Mouse (Mus musculus): ENCODE data around the gene Slc25a47.
"Not testable (repeated sequence)": the region's sequence is repeated elsewhere in the genome, so short reads cannot be mapped to it uniquely, and the experiment has no call there.

Slc25a47 gene

DNA sequence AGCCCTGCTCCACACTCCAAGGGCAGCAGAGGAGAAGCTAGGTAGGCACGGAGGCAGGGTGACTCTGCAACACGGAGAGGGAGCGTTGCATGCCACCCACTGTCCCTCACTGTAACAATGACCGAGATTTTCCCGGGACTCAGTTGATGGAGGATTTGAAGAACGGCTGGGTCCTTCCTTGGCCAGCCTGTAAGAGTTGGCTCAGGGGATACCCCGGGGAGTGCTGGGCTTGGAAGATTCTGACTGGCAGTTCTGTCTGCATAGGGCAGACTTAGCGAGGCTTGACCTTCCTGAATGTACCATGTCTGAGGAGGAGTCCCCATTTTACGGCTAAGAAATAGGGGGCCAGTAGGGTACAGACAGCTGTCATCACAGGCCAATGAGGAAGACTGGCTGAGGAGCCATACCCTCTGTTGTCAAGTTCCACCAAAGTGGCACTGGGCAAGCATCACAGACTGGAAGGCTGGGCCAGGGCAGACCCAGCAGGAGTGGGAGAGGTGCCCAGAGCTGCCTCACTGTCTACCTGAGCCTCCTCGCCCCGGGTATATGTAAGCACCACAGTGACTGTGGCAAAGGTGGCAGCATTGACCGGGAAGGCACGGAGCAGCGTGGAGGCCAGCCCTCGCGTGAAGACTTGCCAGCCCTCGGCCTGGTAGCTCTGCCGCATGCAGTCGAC, 9.4 kb upstream of the Slc25a47 start:
- in situ Hi-C loops (cut with MboI; ENCODE audit: low sequenced_read_pairs): no loop called here

DNA sequence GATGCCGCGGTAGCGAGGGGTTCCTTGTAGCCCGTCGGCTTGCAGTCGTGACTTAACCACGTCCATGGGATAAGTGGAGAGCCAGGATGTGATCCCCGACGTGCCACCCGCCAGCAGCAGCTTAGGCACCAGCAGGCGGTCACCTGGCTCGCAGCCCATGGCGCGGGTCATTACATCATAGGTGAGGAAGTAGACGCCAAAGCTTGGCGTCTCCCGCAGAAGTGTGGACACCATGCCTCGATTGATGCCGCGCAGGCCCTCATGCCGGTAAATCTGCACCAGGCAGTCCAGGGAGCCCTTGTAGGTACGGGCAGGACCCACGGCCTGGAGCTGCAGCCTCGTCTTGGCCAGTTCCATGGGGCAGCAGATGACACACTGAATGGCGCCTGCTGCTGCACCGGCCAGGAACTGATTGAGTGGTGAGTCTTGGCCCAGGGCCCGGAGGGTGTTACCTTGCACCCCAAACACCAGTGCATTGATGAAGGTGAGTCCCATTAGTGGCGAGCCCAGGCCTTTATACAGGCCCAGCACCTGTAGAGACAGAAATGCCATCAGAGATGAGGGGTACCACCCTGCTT, 8.8 kb upstream of the Slc25a47 start:
- in situ Hi-C loops (cut with MboI; ENCODE audit: low sequenced_read_pairs): no loop called here

DNA sequence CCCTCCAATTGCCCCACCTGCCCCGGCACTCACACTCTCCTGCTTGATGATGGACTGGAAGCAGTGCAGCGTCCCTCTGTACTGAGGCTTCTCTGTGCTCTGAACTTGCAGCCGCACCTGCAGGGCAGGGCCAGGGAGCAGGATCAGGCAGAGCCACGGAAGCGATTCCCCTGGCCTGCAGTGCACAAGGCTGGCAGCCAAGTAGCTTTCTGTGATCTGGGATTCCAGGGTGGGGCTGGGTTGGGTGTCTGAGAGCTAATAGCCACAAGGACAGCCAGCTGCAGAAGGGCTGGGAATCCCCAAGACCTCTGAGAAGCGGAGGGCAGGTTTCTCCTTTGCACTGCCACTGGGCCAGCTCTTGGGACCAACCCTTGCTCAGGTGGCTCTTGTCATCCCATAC, 8.2 kb upstream of the Slc25a47 start:
- in situ Hi-C loops (cut with MboI; ENCODE audit: low sequenced_read_pairs): no loop called here

DNA sequence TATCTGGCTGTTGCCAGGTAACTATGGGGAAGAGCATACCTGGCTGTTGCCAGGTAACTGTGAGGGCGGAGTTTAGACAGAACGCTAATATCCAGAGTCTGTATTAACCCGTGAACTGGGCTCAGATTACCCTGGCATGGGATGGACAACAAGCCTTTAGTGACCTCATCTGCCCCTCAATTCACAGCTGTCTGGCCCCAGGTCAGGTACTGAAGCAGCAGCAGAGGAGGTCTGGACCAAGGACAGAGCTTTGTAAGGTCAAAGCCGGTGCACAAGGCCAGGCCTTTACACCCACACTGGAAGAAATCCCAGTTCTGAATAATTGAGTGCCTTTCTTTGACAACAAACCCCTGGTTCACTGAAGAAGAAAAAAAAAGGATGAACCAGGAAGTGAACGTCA, 6.2 kb upstream of the Slc25a47 start:
- in situ Hi-C loops (cut with MboI; ENCODE audit: low sequenced_read_pairs): no loop called here

DNA sequence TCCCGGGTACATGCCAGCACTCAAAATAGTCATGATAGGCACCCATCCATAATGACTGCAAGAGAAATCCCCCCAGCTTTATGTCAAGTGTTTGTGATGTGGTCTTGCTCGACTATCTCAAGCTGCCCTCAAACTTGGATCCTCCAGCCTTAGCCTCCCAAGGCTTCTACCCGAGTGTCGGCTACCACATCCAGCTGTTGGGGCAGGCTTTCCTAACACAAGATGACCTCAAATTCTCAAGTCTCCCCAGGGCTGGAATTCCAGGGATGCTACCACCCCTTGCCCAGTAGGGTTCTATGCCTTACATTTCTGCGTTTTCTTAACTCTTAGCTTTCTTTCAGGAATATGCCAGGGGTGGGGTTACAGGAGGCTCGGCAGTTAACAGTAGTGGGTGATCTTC, 5.5 kb upstream of the Slc25a47 start:
- in situ Hi-C loops (cut with MboI; ENCODE audit: low sequenced_read_pairs): no loop called here

DNA sequence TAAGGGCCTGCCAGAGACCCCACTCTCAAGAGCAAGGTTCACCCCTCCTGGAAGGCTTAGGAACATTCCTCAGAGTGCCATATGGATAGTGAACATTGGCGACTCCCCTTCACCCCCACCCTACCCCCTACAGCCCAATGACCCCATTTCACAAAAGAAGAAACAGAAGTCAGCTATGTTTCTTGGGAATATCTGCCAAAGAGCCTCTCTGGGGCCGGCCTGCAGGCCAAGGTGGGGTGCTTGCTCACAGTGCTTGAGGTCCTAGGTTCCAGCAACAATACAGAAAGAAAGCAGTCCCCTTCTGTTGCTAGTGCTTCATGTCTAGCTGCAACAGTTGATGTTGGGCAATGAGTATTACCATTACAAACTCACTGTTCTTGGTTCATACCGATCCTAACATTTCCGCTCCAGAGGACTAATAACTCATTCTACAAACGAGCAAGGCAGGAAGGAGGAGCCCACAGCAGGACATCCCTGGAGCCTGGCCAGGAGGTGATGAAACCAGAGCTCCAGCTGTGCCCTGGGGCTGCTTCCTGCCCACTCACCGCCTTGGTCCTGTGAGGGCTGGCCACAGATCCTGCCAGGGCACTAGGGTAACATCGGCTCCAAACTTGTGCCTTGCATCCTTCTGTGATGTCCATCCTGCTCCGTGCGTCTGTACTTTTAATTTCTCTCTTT, 3.7 kb upstream of the Slc25a47 start:
- in situ Hi-C loops (cut with MboI; ENCODE audit: low sequenced_read_pairs): no loop called here

DNA sequence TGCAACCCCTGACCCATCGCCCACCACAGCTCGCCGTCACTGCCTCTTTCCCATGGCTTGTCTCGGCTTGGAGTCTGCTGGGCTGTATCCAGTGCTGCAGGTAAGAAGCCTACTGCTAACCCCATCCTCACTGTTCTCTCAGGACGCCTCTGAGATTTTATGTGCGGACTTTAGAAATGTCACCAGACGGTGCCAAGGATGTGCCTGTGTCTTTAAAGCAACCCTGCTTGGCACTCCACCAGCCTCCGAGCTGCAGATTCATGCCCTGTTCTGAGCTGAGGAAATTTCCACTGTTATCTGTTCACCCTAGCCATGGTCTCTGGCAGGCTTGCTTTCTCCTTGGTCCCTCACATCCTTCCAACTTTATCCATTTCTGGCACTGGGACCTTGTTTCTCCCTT, 3.0 kb upstream of the Slc25a47 start:
- in situ Hi-C loops (cut with MboI; ENCODE audit: low sequenced_read_pairs): no loop called here

DNA sequence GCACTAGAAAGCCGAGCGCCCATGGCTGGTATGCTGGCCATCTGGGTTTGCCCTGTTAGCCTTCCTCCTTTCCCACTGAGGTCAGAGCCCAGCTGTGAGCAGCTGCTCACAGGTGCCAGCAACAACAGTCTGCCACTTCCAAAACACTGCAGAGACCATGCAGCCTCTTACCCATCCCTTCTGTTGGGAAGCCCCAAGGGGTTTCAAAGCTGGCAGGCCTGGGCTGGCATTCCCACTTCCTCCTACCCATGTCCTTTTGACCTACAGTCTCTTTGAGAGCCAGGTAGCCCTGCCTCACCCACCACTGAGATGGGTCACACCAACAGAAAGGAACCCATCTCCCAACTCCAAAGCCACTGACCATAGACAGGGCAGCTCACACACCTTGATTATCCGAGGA, 2.4 kb upstream of the Slc25a47 start:
- in situ Hi-C loops (cut with MboI; ENCODE audit: low sequenced_read_pairs): no loop called here

DNA sequence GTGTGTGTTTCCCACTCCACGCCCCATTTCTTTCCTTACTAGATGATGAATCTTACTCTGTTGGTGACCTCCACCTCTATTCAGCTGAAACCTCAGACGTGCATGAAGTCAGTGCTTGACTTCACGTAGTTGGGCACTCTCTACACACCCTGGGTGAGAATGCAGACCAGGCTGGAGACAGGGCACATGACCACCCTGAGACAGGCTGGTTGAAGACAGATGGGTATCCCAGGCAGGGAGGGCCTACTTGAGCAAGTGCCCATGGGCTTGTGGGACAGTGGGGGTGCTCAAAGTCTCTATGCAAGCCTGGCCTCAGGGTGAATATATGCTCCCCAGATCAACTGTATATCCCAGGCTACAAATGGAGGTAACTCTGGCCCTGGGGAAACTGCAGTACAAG, 1.5 kb upstream of the Slc25a47 start:
- in situ Hi-C loops (cut with MboI; ENCODE audit: low sequenced_read_pairs): no loop called here

DNA sequence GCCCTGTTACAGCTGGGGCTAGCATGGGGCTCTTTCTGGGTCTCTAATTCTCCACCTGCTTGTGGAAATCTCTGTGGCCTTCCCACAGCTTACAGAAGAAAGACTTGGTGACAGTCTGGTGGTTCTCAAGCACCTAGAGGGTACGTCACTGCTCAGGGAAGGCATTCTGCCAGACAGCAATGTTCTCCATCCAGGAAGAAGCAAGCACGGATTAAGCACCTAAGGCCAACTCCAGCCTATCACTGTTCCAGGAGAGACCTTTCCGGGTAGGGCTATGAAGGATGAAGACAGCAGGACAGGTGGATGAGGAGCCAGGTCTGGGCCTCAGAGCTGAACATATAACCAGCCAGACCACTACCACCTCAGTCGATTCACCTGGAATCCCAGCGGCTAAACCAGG, 1.1 kb upstream of the Slc25a47 start:
- in situ Hi-C loops (cut with MboI; ENCODE audit: low sequenced_read_pairs): no loop called here

DNA sequence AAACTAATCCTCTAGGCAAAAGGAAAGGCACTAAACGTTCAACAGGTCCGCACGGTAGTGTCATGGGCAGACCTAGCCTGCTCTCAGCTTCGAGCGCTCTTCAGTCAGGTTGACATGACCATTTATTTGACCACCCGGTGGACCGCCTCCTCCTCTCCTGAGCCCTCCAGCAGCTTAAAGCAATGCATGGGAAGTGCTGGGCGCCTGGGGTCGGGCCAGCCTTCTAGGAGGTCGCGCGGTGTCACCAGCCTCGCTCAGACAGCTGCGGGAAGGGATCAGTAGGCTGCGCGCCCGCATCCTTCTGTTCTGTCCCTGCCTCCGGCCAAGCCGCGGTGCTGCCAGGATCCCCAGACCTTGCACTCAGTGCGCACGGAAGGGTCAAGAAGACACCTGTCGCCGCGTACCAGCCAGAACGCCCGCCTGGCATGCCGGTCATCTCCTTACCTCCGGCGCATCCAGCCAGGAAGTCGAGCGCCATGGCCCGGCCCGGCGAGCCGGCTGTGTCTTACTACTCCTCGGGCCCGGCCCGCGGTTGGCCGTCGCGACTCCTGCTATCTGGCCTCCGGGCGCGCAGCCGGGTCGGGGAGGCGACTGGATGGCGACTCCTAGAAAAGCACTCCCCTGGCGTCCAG, 522 bp upstream of the Slc25a47 start:
- in situ Hi-C loops (cut with MboI; ENCODE audit: low sequenced_read_pairs): no loop called here

DNA sequence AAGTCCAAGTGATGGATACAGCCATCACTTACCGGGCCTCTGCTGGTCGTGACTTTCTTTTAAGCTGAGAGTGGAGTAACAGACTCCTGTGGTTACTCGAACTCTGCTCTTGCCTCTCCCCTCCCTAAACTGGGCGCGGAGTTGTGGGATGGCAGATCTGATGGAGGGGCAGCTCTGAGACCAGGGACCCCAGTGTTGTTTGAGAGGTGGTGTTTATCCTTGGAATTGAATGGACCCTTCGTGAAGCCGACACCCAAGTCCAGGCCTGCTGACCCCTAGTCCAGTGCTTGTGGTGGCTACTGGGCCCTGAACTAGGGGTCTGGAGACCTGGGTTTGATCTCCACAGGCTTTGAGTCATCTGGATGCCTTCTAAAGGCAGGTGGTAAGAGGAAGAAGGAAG, 876 bp downstream of the Slc25a47 start:
- in situ Hi-C loops (cut with MboI; ENCODE audit: low sequenced_read_pairs): no loop called here

DNA sequence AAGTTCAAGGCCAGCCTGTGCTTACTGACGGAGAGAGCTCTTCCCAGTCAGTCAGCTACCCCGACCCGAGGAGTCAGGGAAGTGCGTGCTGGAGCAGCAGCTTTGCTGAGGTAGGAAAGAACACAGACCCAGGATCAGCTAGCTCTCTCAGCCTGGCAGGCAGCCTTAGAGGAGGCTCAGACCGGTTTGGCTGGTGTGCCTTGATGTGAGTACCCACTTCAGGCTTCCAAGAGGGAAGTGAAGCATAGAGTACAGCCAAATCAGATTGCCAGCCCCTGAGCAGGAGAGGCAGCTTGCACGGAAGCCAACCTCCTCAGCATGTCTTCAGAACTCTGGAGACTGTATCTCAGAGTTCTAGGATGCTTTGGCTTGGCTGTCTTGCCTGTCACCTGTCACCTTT, 5.3 kb downstream of the Slc25a47 start:
- in situ Hi-C loops (cut with MboI; ENCODE audit: low sequenced_read_pairs): no loop called here

DNA sequence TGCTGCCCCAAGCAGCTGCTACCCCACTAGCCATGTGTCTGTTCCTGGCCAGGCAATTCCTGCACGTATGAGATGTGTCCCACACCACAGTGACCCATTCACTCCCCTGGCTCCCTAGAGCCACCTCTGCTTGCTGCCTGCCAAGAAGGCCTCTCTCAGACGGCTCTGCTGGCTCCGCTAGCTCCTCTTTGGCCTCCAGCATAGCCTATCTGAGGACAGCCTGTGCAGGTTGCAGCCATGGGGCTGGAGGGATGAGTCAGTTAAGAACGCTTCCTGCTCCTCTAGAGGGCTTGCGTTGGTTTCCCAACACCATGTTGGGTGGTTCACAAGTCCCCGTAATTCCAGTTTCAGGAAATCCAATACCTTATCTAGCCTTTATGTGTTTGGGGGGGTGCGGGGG, 6.8 kb downstream of the Slc25a47 start:
- in situ Hi-C loops (cut with MboI; ENCODE audit: low sequenced_read_pairs): no loop called here

DNA sequence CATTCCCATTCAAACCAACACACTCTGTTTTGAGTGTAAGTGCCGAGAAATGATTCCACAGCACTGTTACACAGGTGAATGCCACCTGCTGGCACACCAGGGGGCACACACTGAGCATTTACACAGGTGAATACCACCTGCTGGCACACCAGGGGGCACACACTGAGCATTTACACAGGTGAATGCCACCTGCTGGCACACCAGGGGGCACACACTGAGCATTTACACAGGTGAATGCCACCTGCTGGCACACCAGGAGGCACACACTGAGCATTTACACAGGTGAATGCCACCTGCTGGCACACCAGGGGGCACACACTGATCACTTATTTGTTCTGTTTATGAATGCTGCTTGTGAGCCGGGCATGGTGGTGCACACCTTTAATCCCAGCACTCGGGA, 12.2 kb downstream of the Slc25a47 start:
- in situ Hi-C loops (cut with MboI; ENCODE audit: low sequenced_read_pairs): not testable (repeated sequence)

DNA sequence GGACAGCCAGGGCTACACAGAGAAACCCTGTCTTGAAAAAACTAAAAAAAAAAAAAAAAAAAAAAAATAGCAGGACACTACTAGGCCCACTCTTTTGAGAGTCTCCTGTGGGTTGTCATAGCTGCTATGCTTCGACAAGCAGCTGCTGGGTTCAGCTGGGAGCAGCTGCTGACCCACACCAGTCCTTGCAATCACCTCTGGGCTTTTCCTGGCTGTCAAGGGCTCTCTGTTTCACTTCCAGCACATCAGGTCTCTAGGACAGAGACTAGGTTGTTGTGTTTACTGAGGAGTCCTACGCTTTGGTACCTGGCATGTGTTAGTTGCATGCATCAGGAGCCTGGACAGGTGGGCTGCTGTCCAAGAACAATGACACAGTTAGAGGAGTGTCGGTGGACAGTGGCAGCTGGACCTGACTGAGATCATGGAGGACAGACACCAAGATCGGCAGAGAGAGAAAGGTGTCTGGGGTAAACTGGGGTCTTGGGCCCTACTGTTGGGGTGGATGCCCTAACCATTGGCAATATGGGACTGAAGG, 13.7 kb downstream of the Slc25a47 start:
- in situ Hi-C loops (cut with MboI; ENCODE audit: low sequenced_read_pairs): no loop called here

DNA sequence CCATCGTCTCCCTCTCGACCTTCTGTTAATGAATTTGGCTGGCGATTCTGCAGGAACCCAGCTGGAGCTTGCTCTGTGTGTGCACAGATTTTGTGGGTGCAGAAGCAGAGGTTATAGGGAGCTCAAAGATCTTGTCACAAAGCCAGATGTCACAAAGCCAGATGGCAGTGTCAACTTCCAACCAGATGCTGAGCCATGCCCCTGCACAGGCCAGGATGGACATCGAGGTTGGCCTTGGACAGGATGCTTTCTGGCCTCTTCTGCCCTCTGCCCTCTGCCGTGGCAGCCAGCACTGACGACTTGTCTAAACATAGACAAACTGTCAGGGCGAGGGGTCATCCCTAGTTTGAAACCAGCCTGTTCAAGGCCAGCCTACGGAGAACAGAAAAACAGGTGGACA, 14.3 kb downstream of the Slc25a47 start:
- in situ Hi-C loops (cut with MboI; ENCODE audit: low sequenced_read_pairs): no loop called here

DNA sequence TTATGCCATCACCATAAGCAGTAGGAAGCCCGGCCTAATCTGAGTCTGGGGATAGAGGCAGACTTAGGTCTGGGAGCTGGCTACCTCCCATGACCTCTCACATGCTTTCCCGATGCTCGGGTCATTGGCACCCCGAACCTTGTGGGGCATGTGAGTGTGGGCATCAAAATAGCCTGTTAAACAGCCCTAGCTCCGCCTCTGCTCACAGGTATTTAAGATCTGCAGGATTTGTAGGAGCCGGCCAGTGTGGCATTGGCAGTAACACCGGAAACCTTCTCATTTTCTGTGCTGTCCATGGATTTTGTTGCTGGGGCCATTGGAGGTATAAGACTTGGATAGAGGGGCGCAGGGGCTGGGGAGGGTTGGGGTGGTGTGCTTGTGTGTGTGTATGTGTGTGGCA, 15.0 kb downstream of the Slc25a47 start:
- in situ Hi-C loops (cut with MboI; ENCODE audit: low sequenced_read_pairs): no loop called here

DNA sequence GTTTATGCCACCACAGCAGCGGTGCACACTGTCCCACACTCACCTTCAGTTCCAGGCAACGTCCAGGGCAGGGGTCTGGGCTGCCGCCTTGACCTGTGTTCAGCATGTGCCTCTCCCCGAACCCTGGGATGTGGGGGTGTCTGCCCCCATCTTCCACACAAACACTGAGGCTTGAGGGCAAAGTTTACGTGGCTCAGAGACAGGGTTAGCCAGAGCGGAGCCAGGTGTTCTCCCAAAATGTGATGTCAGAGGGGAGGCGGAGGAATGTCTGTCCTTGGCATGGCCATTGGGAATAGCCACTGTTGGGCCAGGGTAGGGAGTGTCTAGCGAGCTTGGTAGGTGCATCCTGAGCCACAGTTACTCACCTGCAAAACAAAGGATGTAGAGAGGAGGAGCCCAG, 17.0 kb downstream of the Slc25a47 start:
- in situ Hi-C loops (cut with MboI; ENCODE audit: low sequenced_read_pairs): no loop called here

DNA sequence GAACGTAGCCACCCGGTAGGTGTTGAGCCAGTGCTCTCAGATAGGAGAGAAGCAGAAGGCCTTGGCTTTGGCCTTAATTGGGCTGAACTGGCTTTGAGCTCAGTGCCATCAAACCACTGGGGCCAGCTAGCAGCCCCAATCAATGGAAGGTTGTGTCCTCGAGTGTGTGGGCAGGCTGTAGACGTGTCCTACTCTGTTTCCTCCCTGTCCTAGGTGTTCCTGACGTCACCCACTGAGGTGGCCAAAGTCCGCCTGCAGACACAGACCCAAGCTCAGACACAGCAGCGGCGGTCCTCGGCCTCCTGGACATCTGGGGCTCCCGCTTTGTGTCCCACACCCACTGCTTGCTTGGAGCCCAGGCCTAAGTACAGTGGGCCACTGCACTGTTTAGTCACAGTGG, 19.2 kb downstream of the Slc25a47 start:
- in situ Hi-C loops (cut with MboI; ENCODE audit: low sequenced_read_pairs): no loop called here

DNA sequence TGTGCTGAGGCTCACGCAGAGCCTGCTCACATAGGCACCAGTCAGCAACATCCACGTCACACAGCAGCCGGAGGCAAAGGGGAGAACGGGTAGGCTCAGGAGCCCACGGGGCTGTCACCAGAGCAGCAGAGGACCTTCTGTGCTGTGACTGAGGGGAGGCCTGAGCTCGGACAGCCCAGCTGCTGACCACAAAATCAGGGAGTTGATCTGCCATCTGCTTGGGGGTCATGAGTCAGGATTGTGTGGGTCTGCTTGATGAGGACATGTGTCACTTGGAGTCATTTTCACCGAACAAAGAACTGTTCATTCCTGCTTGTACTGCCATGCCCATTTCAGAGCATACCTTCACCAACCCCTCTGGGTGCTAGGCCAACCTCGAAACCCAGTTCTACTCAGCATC, 20.3 kb downstream of the Slc25a47 start:
- in situ Hi-C loops (cut with MboI; ENCODE audit: low sequenced_read_pairs): no loop called here

DNA sequence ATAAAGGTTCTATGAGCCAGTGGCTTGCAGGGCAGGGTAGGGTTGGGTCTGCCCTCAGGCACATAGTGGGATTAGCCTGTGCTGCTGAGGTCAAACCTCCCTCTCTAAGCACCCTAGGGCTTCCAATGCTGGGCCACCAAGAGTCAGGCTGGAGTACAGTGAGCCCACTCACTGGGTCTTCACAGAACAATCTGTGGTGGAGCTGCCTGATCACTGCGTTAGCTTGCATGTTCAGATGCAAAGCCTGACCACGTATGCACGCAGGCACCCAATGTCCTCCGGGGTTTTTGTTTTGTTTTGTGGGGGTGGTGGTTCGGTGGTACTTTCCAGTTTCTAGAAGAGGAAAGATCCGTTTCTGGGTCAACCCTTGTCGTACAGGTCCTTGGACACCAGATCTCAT, 21.3 kb downstream of the Slc25a47 start:
- in situ Hi-C loops (cut with MboI; ENCODE audit: low sequenced_read_pairs): no loop called here
